In the genomic region with DNA sequence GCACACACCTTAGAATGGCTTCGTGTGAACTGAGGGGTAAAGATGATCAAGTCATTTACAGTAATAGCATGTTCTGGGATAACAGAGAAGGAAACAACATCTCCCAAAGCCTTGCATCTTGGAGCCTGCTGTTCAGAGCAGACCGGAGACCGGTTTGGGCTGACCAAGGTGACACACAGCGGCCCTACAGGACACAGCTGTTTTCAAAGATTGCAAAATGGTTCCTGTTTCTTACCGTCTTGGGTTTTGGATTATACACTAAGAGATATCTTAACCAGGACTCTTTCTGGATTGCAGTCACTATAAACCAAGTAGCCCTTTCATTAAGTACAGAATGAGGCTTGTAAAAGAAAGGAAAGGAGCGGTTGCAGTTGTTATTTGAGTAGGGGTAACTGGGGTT, we compare ENCODE assay signal across 27 mouse cellular contexts.
"Had no signal": no experiment of that assay in that cellular context is flagged by ENCODE, and none has a peak within 500 bp of the region (broad histone marks: within the 10 kb centered on the region; RNA-seq: fewer than 3 reads in every experiment).

No protein-coding gene starts in this region.

- H3K36me3 ChIP-seq: heart, embryonic 13.5 days; heart, embryonic 15.5 days; hindbrain, embryonic 10.5 days; hindbrain, embryonic 12.5 days; intestine, embryonic 15.5 days; limb, embryonic 10.5 days; limb, embryonic 12.5 days; liver, embryonic 13.5 days had no signal

- ATAC-seq: hindbrain, embryonic 16.5 days; inflammation-experienced regulatory T-cells, adult 6 months; intestine, embryonic 15.5 days; intestine, postnatal 0 days had no signal

- H3K9me3 ChIP-seq: heart, embryonic 13.5 days; heart, embryonic 15.5 days; hindbrain, embryonic 10.5 days; hindbrain, embryonic 12.5 days; intestine, embryonic 15.5 days; limb, embryonic 10.5 days; limb, embryonic 12.5 days; liver, embryonic 13.5 days had no signal

- H3K27me3 ChIP-seq: heart, embryonic 13.5 days; heart, embryonic 15.5 days; hindbrain, embryonic 12.5 days; intestine, embryonic 15.5 days; limb, embryonic 12.5 days; liver, embryonic 13.5 days had no signal

- H3K9ac ChIP-seq: heart, embryonic 13.5 days; heart, embryonic 15.5 days; hindbrain, embryonic 12.5 days; hindbrain, embryonic 14.5 days; intestine, embryonic 15.5 days; limb, embryonic 12.5 days; liver, embryonic 13.5 days had no signal

- H3K4me3 ChIP-seq: gastrocnemius, adult 2 months; heart, adult 2 months; heart, embryonic 13.5 days; heart, embryonic 15.5 days; hindbrain, embryonic 10.5 days; hindbrain, embryonic 12.5 days; intestine, embryonic 15.5 days; layer of hippocampus, adult 2 months; left cerebral cortex, adult 2 months; limb, embryonic 10.5 days; limb, embryonic 12.5 days; liver, embryonic 13.5 days had no signal

- H3K27ac ChIP-seq: gastrocnemius, adult 2 months; heart, adult 2 months; heart, embryonic 13.5 days; heart, embryonic 15.5 days; hindbrain, embryonic 10.5 days; hindbrain, embryonic 12.5 days; hindbrain, embryonic 14.5 days; intestine, embryonic 15.5 days; kidney, postnatal 0 days; layer of hippocampus, adult 2 months; left cerebral cortex, adult 2 months; limb, embryonic 10.5 days; limb, embryonic 12.5 days; liver, embryonic 13.5 days had no signal

- H3K4me1 ChIP-seq: hindbrain, embryonic 10.5 days; hindbrain, embryonic 12.5 days; intestine, embryonic 15.5 days; limb, embryonic 10.5 days; limb, embryonic 12.5 days; liver, embryonic 13.5 days had no signal

- DNase-seq: gastrocnemius, adult 2 months; gastrocnemius, postnatal 10 days; gastrocnemius, postnatal 25 days; heart, adult 11 months; heart, adult 2 months; heart, postnatal 14 days; heart, postnatal 36 days; kidney, adult 18-20 months; kidney, adult 8-10 months; kidney, postnatal 25 days; kidney, postnatal 4 days; liver; liver, embryonic 13.5 days had no signal
